Mouse (Mus musculus) ZHBTc4 (cell line): Measurements from ENCODE around the gene Cwc22.
A peak's percentile ranks its signal among the peaks of the same experiment; 100 is the strongest.

Experiments used
- DNase-seq: peaks from one replicate; pipeline ENCODE4 v3.0.0-alpha.2; 2011; ENCODE audit warnings: low read depth, low spot score

The Cwc22 gene

DNA sequence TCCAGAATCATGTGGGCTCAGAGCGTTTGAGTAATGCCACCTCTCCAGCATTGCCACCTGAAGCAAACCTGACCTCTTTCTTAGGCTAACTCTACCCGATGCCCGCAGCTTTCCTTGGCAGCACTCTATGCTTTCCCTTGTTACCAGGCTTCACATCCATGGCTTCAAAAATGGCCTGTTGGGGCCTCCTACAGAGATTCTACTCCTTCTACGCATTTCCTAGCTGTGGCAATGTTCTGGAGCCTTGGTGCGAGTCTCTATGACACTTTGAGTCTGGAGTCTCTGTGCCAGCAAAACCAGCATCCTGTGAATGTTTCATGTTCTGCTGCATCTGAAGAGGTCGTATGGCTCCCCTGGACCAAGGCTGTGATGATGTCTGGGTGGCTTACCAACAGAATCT lies 69.8 kb downstream of the Cwc22 start:
- DNase-seq = no peak

DNA sequence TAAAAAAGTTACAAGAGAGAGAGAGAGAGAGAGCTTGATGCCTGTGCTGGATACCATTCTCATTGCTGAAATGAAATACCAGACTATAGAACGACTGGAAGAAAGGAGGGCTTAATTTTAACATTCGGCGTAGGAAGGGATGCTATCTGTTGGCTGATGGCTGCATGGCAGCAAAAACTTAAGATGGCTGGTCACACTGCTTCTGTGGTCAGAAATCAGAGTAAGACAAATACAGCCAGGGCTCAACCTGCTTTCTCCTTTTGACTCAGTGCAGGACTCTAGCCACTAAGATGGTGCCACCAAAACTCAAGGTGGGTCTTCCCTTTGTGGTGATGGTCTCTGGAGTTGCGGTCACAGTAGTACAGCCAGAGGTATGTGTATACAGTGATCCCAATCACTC lies 70.7 kb downstream of the Cwc22 start:
- no peak for DNase-seq

DNA sequence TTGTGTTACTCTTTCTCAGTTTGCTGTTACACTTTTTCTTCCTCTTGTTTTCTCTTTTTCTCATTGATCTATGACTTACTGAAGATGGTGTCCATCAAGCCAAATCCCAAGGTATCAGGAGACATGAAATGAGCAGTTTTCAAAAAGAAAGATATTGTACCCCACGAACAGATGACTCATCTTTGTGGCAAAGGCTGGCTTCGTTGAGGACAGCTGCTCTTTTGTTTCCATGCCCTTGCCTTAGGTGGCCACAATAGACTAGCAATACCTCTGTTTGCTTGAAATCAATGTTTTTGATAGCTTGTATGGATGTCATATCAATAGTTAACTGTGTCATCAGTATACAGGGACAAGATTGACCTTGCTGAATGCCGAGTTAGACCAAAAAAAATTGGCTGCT lies 71.5 kb downstream of the Cwc22 start:
- no peak for DNase-seq

DNA sequence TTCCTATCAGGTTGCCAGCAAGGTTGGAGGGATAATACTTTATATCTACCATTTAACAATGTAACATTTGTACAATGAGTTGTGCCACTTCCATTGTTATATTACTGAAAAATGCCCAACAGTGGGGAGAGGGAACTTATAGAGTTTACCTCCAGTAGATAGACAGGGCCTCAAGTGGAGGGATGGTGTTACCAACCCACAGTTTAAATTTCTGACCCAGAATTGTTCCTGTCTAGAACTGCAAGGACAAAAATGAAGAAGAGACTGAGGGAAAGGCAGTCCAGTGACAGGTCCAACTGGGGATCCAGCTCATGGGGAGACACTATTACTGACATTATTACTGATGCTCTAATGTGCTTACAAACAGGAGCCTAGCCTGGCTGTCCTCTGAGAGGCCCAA lies 72.4 kb downstream of the Cwc22 start:
- DNase-seq = no peak

DNA sequence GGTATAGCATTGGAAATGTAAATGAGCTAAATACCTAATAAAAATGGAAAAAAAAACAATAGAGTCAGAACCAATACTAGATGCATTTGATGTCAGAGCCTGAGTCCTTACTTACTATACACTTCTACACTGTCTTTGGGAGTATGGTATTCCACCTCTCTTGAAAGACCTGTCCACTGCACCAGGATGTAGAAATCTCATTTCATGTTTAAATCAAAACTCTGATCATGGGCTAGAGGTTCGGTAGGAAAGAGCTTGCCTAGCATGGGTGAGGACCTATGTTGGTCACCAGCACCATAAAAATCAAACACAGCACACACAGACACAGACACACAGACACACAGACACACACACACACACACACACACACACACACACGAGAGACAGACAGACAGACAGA lies 73.5 kb downstream of the Cwc22 start:
- DNase-seq = no peak

DNA sequence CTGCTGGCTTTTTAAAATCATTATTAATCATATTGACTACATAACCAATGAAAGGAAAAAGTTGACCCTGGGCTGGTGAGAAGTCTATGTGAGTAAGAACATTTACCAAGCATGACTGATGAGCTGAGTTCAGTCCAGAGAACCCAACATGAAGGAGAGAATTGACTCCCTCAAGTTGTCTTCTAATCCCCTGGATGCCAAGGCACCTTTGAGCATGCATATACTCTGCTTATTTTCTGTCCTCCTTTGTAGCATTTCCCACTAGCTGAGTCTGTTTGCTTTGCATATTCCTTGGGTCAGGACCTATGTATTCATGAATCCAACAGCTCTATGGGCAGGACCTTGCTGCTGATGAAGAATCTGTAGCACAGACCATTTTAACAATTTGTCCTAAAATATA lies 75.0 kb downstream of the Cwc22 start:
- no peak for DNase-seq

DNA sequence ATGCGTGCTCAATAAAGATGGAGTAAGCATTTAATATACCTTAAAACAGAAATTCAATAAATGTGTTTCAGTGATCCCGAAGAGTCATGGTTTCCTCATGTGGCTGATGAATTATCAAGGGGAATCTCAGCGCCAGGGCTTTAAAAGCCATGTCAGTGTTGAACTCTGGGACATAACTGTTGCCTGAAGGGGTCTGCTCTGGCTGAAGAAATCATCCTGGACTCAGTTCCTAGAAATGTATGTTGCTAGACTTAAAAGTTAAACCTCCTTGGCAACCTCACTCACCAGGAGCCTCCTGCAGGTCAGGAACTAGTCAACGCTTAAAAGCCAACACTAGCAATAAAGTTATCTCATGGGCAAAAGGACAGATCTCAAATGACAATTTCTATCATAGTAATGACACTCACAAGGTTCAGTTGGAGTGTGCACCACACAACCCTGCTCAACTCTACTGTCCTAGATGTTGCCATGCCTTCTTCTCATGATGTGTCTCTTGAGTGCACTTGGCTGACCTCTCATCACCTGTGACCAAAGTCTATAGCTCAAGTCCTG lies 76.4 kb downstream of the Cwc22 start:
- DNase-seq = no peak

DNA sequence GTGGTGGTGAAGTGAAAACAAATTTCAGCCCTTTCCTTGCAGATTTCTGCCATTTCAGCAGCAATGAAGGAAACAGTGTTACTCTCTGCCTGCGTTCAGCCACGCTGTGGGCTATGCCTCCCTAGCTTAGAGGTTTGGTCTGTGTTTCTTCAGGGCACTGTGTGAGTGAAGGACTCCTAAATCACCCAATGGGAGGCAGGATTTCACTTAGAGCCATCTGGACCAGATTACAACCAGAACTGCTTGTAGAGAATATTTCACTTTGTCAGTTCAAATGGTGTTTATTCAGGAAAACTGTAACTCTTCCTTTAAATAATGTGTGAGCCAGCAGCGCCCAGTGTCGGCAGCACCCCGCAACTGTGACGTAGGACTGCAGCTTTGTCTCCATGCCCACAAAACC lies 82.2 kb downstream of the Cwc22 start:
- DNase-seq = no peak

DNA sequence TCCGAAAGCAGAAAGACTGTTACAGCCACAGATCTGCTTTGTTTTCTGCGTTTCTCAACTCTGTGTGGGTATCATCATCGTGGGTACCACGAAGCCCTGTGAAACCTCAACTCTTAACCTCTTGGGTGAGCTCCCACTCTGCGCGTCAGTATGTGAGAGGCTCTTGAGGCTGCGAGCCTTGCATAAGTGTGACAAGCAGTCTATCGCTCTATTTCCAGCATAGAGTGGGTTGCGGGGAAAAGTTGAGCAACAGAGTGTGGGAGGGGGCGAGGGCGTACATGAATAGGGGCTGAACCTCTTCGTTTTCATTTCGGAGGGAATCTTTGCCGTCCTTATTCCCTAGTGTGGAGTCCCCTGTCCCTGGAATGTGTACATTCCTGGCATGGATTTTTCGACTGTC lies 82.7 kb downstream of the Cwc22 start:
- DNase-seq = no peak

DNA sequence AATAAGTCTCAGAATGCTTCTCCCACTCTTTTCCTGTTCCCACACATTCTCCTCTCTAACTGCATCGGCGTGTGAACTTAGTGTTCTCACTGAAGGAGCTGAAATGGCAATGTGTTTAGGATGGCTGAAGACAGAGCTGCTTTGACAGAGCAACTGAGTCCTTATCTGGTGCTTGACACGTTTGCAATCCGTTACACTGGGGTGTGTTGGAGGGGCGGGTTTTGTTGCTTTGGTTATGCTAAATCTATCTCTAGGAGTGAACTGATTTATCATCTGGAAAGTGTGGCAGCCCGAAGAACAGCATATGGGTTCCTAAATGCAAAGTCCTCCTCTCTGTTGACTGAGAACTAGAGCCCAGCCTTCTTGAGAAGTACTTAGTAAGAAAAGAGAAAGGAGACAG lies 104.7 kb downstream of the Cwc22 start:
- DNase-seq = no peak

DNA sequence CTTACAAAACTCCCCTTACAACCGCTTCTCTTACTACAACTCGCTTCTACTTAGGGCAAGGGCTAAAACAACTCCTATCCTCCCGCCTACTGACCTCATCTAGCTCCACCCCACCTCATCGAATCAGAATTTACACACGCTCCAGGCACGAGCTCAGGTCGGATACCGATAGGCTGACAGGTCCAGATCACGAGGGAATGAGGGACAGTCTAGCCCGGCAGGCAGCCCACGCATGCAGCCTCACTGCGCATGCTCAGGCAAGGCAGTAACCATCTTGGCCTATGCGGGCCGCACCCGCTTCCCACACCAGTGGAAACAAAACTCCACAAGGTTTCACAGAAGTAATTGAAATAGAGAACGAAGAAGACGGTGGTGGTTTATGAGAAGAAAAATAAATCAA lies 106.6 kb downstream of the Cwc22 start:
- peak; percentile 70 for DNase-seq

DNA sequence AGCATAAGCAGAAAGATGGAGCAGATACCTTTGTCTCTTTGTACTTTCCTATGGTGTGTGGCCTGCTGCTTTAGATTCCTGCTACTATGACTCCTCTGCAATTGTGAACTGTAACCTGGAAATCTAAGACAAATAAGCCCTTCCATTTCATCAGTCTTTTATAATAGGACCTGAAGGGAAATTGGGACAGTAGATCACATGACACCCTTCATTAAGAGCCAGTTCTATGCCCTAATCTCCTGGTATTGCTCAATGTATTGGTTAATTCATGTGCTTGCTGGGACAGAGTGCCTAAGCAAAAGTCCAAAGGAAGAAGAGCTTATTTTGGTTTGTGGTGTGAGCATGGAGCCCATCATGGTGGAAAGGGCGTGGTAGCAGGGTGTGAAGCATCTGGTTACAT lies 107.5 kb downstream of the Cwc22 start:
- DNase-seq = no peak

DNA sequence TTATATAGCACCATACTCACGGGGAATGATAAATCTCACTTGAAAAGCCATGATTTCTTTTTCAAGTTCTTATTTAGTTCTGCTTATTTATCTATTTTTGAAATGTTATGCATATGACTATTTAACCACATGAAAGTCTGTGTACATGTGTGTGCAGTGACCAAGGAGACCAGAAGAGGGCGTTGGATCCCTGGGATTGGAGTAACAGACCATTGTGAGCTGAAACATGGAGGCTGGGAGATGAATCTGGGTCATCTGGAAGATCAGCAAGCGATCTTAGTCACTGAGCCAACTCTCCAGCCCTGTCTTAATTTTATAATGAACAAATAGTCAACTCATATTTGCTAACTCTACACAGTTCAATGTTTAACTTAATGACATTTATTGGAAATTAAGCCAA lies 110.4 kb downstream of the Cwc22 start:
- peak; percentile 35 for DNase-seq
